Mouse (Mus musculus): ENCODE measurements around the gene Ndufs2. TPM values are rescaled to one million over a fixed set of nuclear protein-coding genes. Genes with fewer than 3 reads are reported as not detected.
A peak's percentile ranks its signal among the peaks of the same experiment; 100 is the strongest.

Gene Ndufs2
- polyA plus RNA-seq, 1 experiment, result 131 TPM

- Histone ChIP-seq H3K4me3 (ENCODE audit: insufficient read depth, low read length) (no peak overlapping the region), H3K4me1 (ENCODE audit: control insufficient read depth, insufficient read depth, low read length) (peaks cover 20% of the 10 kb centered on the region), H3K27ac (ENCODE audit: insufficient read depth, low read depth, low read length) (no peak overlapping the region)
- TF ChIP-seq POLR2A (IDR thresholded peaks at IDR 0.05; ENCODE audit: borderline replicate concordance, low read depth, low read length) (no peak), CTCF (IDR thresholded peaks at IDR 0.05; ENCODE audit: low read depth, low read length) (no peak)
Measured at GRCm38 (mm10) chr1:171279012-171279705, 28.0 kb upstream of the Ndufs2 start.

- no peak overlapping the region for H3K27ac ChIP-seq (ENCODE audit: insufficient read depth, low read depth, low read length)
- H3K4me3 ChIP-seq (ENCODE audit: insufficient read depth, low read length), result no peak overlapping the region
- TF ChIP-seq CTCF (IDR thresholded peaks at IDR 0.05; ENCODE audit: low read depth, low read length) (no peak), POLR2A (IDR thresholded peaks at IDR 0.05; ENCODE audit: borderline replicate concordance, low read depth, low read length) (no peak)
Measured at GRCm38 (mm10) chr1:171278436-171278835, 27.2 kb upstream of the Ndufs2 start.

DNA sequence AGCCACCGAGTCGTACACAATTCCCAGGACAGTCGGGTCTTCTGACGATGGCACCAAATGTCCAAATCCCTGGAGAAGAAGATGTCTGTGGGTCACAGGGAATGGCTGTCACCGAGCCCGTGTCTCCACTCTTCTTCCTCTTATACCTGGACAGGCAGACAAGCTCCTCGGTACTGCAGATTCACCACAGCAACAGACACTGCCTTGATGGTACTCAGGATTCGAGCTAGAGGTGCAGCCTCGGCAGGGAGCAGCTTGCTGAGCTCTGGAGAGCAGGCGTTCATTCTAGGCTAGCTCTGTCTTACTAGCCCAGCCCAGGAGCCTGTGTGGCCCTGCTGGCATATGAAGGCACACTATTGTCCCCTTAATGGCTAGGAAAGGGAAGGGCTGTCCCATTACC lies 26.5 kb upstream of the Ndufs2 start:
- Histone ChIP-seq H3K4me3 (ENCODE audit: insufficient read depth, low read length) (no peak overlapping the region), H3K27ac (ENCODE audit: insufficient read depth, low read depth, low read length) (no peak overlapping the region), H3K4me1 (ENCODE audit: control insufficient read depth, insufficient read depth, low read length) (peaks cover 14% of the 10 kb centered on the region)
- TF ChIP-seq POLR2A (IDR thresholded peaks at IDR 0.05; ENCODE audit: borderline replicate concordance, low read depth, low read length) (no peak), CTCF (IDR thresholded peaks at IDR 0.05; ENCODE audit: low read depth, low read length) (no peak)

More at GRCm38 (mm10) chr1:171278436-171278835, 27.2 kb upstream of the Ndufs2 start:
- peaks cover 14% of the 10 kb centered on the region for H3K4me1 ChIP-seq (ENCODE audit: control insufficient read depth, insufficient read depth, low read length)

GRCm38 (mm10) chr1:171276110-171276748 lies 25.0 kb upstream of the Ndufs2 start:
- H3K4me3 ChIP-seq (ENCODE audit: insufficient read depth, low read length), result no peak overlapping the region
- TF ChIP-seq CTCF (IDR thresholded peaks at IDR 0.05; ENCODE audit: low read depth, low read length) (no peak), POLR2A (IDR thresholded peaks at IDR 0.05; ENCODE audit: borderline replicate concordance, low read depth, low read length) (no peak)
- no peak overlapping the region for H3K27ac ChIP-seq (ENCODE audit: insufficient read depth, low read depth, low read length)
- peaks cover 19% of the 10 kb centered on the region for H3K4me1 ChIP-seq (ENCODE audit: control insufficient read depth, insufficient read depth, low read length)

DNA sequence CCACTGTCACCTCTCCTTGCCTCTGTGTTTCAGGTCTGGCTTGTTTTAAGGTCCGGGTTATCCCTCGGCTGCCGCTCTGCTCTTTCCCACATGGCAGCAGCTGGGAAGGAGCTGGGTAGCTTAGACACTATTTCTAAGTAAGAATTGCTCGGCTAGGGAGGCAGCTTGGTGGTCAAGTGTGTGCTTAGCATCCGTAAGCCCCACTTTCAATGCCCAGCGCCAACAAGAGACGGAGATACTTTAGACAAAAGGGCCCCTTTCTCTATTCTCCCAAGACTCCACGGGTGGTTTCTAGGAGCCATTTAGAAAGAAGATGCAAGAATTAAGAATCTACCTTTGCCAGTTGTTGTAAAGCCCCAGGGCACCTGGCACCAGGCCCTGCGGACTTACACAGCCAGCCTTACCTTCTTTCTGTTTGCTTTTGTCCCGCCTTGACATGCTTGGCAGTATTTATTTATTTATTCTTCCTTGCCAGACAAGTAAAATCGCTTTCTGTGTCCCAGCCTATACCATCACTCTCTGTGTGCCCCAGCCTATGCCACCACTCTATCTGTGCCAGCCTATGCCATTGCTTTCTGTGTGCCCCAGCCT lies 24.1 kb upstream of the Ndufs2 start:
- TF ChIP-seq CTCF (IDR thresholded peaks at IDR 0.05; ENCODE audit: low read depth, low read length) (no peak), POLR2A (IDR thresholded peaks at IDR 0.05; ENCODE audit: borderline replicate concordance, low read depth, low read length) (no peak)
- Histone ChIP-seq H3K4me1 (ENCODE audit: control insufficient read depth, insufficient read depth, low read length) (peaks cover 21% of the 10 kb centered on the region), H3K27ac (ENCODE audit: insufficient read depth, low read depth, low read length) (no peak overlapping the region), H3K4me3 (ENCODE audit: insufficient read depth, low read length) (no peak overlapping the region)

- H3K4me1 ChIP-seq (ENCODE audit: control insufficient read depth, insufficient read depth, low read length), result peaks cover 25% of the 10 kb centered on the region
- H3K4me3 ChIP-seq (ENCODE audit: insufficient read depth, low read length), result no peak overlapping the region
- TF ChIP-seq POLR2A (IDR thresholded peaks at IDR 0.05; ENCODE audit: borderline replicate concordance, low read depth, low read length) (no peak), CTCF (IDR thresholded peaks at IDR 0.05; ENCODE audit: low read depth, low read length) (no peak)
- H3K27ac ChIP-seq (ENCODE audit: insufficient read depth, low read depth, low read length), result no peak overlapping the region
Measured at GRCm38 (mm10) chr1:171274171-171274570, 23.0 kb upstream of the Ndufs2 start.

DNA sequence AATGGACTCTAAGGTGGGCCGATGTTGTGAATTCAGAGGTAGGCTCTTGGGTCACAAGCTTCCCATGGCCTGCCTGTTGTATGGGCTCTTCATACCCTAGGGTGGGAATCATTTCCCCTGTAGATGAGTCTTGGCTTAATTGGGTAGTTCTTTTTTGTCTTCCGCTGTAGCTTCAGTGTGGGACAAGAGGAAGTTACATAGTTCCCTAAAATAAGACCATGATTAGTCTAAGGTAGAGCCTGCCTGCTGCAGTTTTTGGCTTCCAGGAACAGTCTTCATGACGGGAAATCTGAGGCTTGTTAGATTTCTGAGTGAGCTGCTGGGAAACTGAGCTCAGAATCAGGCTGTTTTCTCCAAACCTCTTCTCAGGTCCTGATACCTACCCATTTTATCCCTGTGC lies 20.9 kb upstream of the Ndufs2 start:
- H3K4me3 ChIP-seq (ENCODE audit: insufficient read depth, low read length), result peak overlapping the region; percentile 36
- peak overlapping the region; percentile 71 for H3K27ac ChIP-seq (ENCODE audit: insufficient read depth, low read depth, low read length)

GRCm38 (mm10) chr1:171271622-171272021 lies 20.4 kb upstream of the Ndufs2 start:
- peaks cover 30% of the 10 kb centered on the region for H3K4me1 ChIP-seq (ENCODE audit: control insufficient read depth, insufficient read depth, low read length)
- peak overlapping the region; percentile 36 for H3K4me3 ChIP-seq (ENCODE audit: insufficient read depth, low read length)
- TF ChIP-seq POLR2A (IDR thresholded peaks at IDR 0.05; ENCODE audit: borderline replicate concordance, low read depth, low read length) (no peak), CTCF (IDR thresholded peaks at IDR 0.05; ENCODE audit: low read depth, low read length) (peak; percentile 40)
- peak overlapping the region; percentile 71 for H3K27ac ChIP-seq (ENCODE audit: insufficient read depth, low read depth, low read length)

More for the DNA sequence above, 20.9 kb upstream of the Ndufs2 start:
- TF ChIP-seq CTCF (IDR thresholded peaks at IDR 0.05; ENCODE audit: low read depth, low read length) (no peak), POLR2A (IDR thresholded peaks at IDR 0.05; ENCODE audit: borderline replicate concordance, low read depth, low read length) (no peak)
- peaks cover 29% of the 10 kb centered on the region for H3K4me1 ChIP-seq (ENCODE audit: control insufficient read depth, insufficient read depth, low read length)

- TF ChIP-seq POLR2A (IDR thresholded peaks at IDR 0.05; ENCODE audit: borderline replicate concordance, low read depth, low read length) (no peak), CTCF (IDR thresholded peaks at IDR 0.05; ENCODE audit: low read depth, low read length) (no peak)
- H3K4me1 ChIP-seq (ENCODE audit: control insufficient read depth, insufficient read depth, low read length), result peaks cover 31% of the 10 kb centered on the region
- no peak overlapping the region for H3K27ac ChIP-seq (ENCODE audit: insufficient read depth, low read depth, low read length)
- H3K4me3 ChIP-seq (ENCODE audit: insufficient read depth, low read length), result peak overlapping the region; percentile 71
Measured at GRCm38 (mm10) chr1:171271196-171271595, 20.0 kb upstream of the Ndufs2 start.

GRCm38 (mm10) chr1:171270573-171270900 lies 19.3 kb upstream of the Ndufs2 start:
- 0 out of 2 replicates have a peak overlapping the region, but pooled peaks have one; percentile 7 for H3K27ac ChIP-seq (ENCODE audit: insufficient read depth, low read depth, low read length)
- no peak for TF ChIP-seq CTCF (IDR thresholded peaks at IDR 0.05; ENCODE audit: low read depth, low read length)
- no peak for TF ChIP-seq POLR2A (IDR thresholded peaks at IDR 0.05; ENCODE audit: borderline replicate concordance, low read depth, low read length)
- peaks cover 31% of the 10 kb centered on the region for H3K4me1 ChIP-seq (ENCODE audit: control insufficient read depth, insufficient read depth, low read length)
- H3K4me3 ChIP-seq (ENCODE audit: insufficient read depth, low read length), result peak overlapping the region; percentile 71

All from bone marrow macrophage, adult 2 months (primary cell).